Mouse (Mus musculus) fibroblast of lung, adult 2 months (primary cell): ENCODE data around the gene Comtd1.

ENCODE experiments used
- DNase-seq: peaks from one replicate; pipeline ENCODE4 v3.0.0-alpha.2; 2011; ENCODE audit warnings: low read depth

The Comtd1 gene

GRCm38 (mm10) chr14:21848166-21849154 lies at the start of gene Comtd1:
Comtd1 (minus strand) TSS chr14:21848977.
- peak; percentile 71 for DNase-seq

- DNase-seq = no peak
Measured at GRCm38 (mm10) chr14:21892341-21892659, 43.5 kb upstream of the Comtd1 start.

GRCm38 (mm10) chr14:21891581-21892340 lies 43.0 kb upstream of the Comtd1 start:
- DNase-seq = no peak

GRCm38 (mm10) chr14:21890430-21890829 lies 41.7 kb upstream of the Comtd1 start:
- DNase-seq = peak; percentile 38

- no peak for DNase-seq
Measured at GRCm38 (mm10) chr14:21866816-21867215, 18.0 kb upstream of the Comtd1 start.

GRCm38 (mm10) chr14:21866291-21866690 lies 17.5 kb upstream of the Comtd1 start:
- DNase-seq = no peak

GRCm38 (mm10) chr14:21856886-21857285 lies 8.1 kb upstream of the Comtd1 start:
- no peak for DNase-seq

GRCm38 (mm10) chr14:21855961-21856360 lies 7.2 kb upstream of the Comtd1 start:
- DNase-seq = no peak

GRCm38 (mm10) chr14:21854271-21854670 lies 5.5 kb upstream of the Comtd1 start:
- no peak for DNase-seq

- no peak for DNase-seq
Measured at GRCm38 (mm10) chr14:21853456-21854109, 4.8 kb upstream of the Comtd1 start.

GRCm38 (mm10) chr14:21851996-21852791 lies 3.4 kb upstream of the Comtd1 start:
- no peak for DNase-seq

GRCm38 (mm10) chr14:21850419-21851127 lies 1.8 kb upstream of the Comtd1 start:
- no peak for DNase-seq

GRCm38 (mm10) chr14:21849524-21850418 lies 994 bp upstream of the Comtd1 start:
- no peak for DNase-seq

GRCm38 (mm10) chr14:21847381-21848165 lies 1.2 kb downstream of the Comtd1 start:
- DNase-seq = no peak

- DNase-seq = no peak
Measured at GRCm38 (mm10) chr14:21846827-21847380, 1.9 kb downstream of the Comtd1 start.

- no peak for DNase-seq
Measured at GRCm38 (mm10) chr14:21843263-21843662, 5.5 kb downstream of the Comtd1 start.

GRCm38 (mm10) chr14:21841819-21842592 lies 6.8 kb downstream of the Comtd1 start:
- no peak for DNase-seq
